Mouse (Mus musculus) forebrain, embryonic 11.5 days (tissue): Measurements from ENCODE around the gene Extl1. TPM values are rescaled to one million over a fixed set of nuclear protein-coding genes. Genes with fewer than 3 reads are reported as not detected.

Experiments
- ATAC-seq: fragments of 200-750 bp; cut with Nextera tagmentation; replicated peaks from 2 replicates; pipeline ENCODE4 v1.8.0; 2017; ENCODE audit warnings: moderate TSS enrichment; ENCODE audit not compliant: low FRiP score
- DNase-seq: peaks from one replicate; pipeline ENCODE4 v3.0.0-alpha.2; 2017; ENCODE audit warnings: low spot score
- H3K27ac ChIP-seq: fragments of 300-500 bp; sonication (generic); 2 replicates; pipeline ENCODE4 v1.5.1; 2014; ENCODE audit warnings: low read depth, low read length
- H3K27me3 ChIP-seq: fragments of 300-500 bp; sonication (generic); 2 replicates; pipeline ENCODE4 v1.6.1; 2014; ENCODE audit warnings: mild to moderate bottlenecking, low read length, mixed read lengths; ENCODE audit not compliant: control insufficient read depth, insufficient read depth
- H3K36me3 ChIP-seq: fragments of 300-500 bp; sonication (generic); 2 replicates; pipeline ENCODE4 v1.6.1; 2014; ENCODE audit warnings: mild to moderate bottlenecking, low read length, moderate library complexity, mixed read lengths; ENCODE audit not compliant: control insufficient read depth, insufficient read depth
- H3K4me1 ChIP-seq: fragments of 300-500 bp; sonication (generic); replicated peaks from 2 replicates; pipeline ENCODE4 v1.6.1; 2014; ENCODE audit warnings: low read length, mixed read lengths; ENCODE audit not compliant: control insufficient read depth, insufficient read depth
- H3K4me2 ChIP-seq: fragments of 300-500 bp; sonication (generic); 2 replicates; pipeline ENCODE4 v1.6.1; 2014; ENCODE audit warnings: low read depth, mild to moderate bottlenecking, low read length, moderate library complexity, mixed read lengths; ENCODE audit not compliant: severe bottlenecking
- H3K4me3 ChIP-seq: fragments of 300-500 bp; sonication (generic); 2 replicates; pipeline ENCODE4 v1.5.1; 2014; ENCODE audit warnings: low read depth, low read length
- H3K9ac ChIP-seq: fragments of 300-500 bp; sonication (generic); 2 replicates; pipeline ENCODE4 v1.6.1; 2014; ENCODE audit warnings: low read length
- H3K9me3 ChIP-seq: fragments of 300-500 bp; sonication (generic); 2 replicates; pipeline ENCODE4 v1.6.1; 2016; ENCODE audit warnings: low read length, mixed read lengths; ENCODE audit not compliant: control insufficient read depth
- WGBS: fragments of 180-500 bp; shearing (Covaris S2); extraction: QIAGEN DNeasy Blood & Tissue Kit; methylation state at CpG from one replicate; pipeline ENCODE4 v1.1.7; 2014; 5-methylcytosine and 5-hydroxymethylcytosine counted together
- polyA plus RNA-seq: library from polyadenylated mRNA; unstranded; fragments of >200 nt; fragmentation: Nextera tagmentation; extraction: Ambion mirVana; gene quantifications from 2 replicates; pipeline ENCODE4 v1.2.1, GENCODE M21; 2014

Gene Extl1
- polyA plus RNA-seq, 1 experiment from 2014 or later = 0.15 TPM

GRCm38 (mm10) chr4:134378089-134378615 is 5.5 kb downstream of the Extl1 start:
- Histone ChIP-seq H3K9ac (no peak overlapping the region), H3K27me3 (no peaks in the 10 kb centered on the region), H3K4me3 (no peak overlapping the region), H3K4me2 (no peak overlapping the region), H3K27ac (no peak overlapping the region), H3K9me3 (no peaks in the 10 kb centered on the region), H3K4me1 (no peaks in the 10 kb centered on the region), H3K36me3 (no peaks in the 10 kb centered on the region)
- no peak for DNase-seq
- ATAC-seq = no peak
- 38% methylated on average over 10 of the region's 10 CpGs for WGBS

GRCm38 (mm10) chr4:134374306-134374705 is 9.3 kb downstream of the Extl1 start:
- WGBS = 68% methylated on average over 1 of the region's 1 CpGs
- DNase-seq (no peak), ATAC-seq (no peak)
- no peaks in the 10 kb centered on the region for H3K36me3 ChIP-seq
- peaks cover 30% of the 10 kb centered on the region for H3K27me3 ChIP-seq
- peaks cover 7% of the 10 kb centered on the region; the same call in 1 of the 2 replicates for H3K4me1 ChIP-seq
- no peak overlapping the region for H3K4me2 ChIP-seq
- no peak overlapping the region for H3K9ac ChIP-seq
- no peaks in the 10 kb centered on the region for H3K9me3 ChIP-seq
- H3K4me3 ChIP-seq = no peak overlapping the region
- H3K27ac ChIP-seq = no peak overlapping the region

- no peak for DNase-seq
- Histone ChIP-seq H3K27me3 (peaks cover 30% of the 10 kb centered on the region), H3K4me1 (peaks cover 7% of the 10 kb centered on the region), H3K4me3 (no peak overlapping the region), H3K27ac (no peak overlapping the region), H3K9ac (no peak overlapping the region), H3K4me2 (no peak overlapping the region), H3K9me3 (no peaks in the 10 kb centered on the region), H3K36me3 (no peaks in the 10 kb centered on the region)
- 78% methylated on average over 8 of the region's 8 CpGs for whole genome bisulfite sequencing
- no peak for ATAC-seq
These were observed 10.4 kb downstream of the Extl1 start for GRCm38 (mm10) chr4:134373295-134373694.

GRCm38 (mm10) chr4:134372294-134372747 is 11.3 kb downstream of the Extl1 start:
- 0% methylated on average over 16 of the region's 16 CpGs for WGBS
- no peaks in the 10 kb centered on the region for H3K9me3 ChIP-seq
- H3K27me3 ChIP-seq = peaks cover 30% of the 10 kb centered on the region
- H3K36me3 ChIP-seq = no peaks in the 10 kb centered on the region
- H3K4me3 ChIP-seq = peak overlapping the region; percentile 34
- DNase-seq (peak; percentile 83), ATAC-seq (peak; percentile 67)
- peaks cover 7% of the 10 kb centered on the region for H3K4me1 ChIP-seq
- H3K27ac ChIP-seq = no peak overlapping the region
- peak overlapping the region; percentile 67 for H3K4me2 ChIP-seq
- H3K9ac ChIP-seq = 0 out of 2 replicates have a peak overlapping the region, but pooled peaks have one; percentile 4

GRCm38 (mm10) chr4:134371316-134371855 is 12.3 kb downstream of the Extl1 start:
- WGBS = 0% methylated on average over 17 of the region's 17 CpGs
- no peak overlapping the region for H3K9ac ChIP-seq
- H3K27me3 ChIP-seq = peaks cover 30% of the 10 kb centered on the region
- peak overlapping the region; percentile 67 for H3K4me2 ChIP-seq
- ATAC-seq (no peak), DNase-seq (no peak)
- no peaks in the 10 kb centered on the region for H3K36me3 ChIP-seq
- H3K4me3 ChIP-seq = peak overlapping the region; percentile 34; the same call in 1 of the 2 replicates
- H3K9me3 ChIP-seq = no peaks in the 10 kb centered on the region
- no peak overlapping the region for H3K27ac ChIP-seq
- H3K4me1 ChIP-seq = peaks cover 7% of the 10 kb centered on the region

GRCm38 (mm10) chr4:134370649-134371221 is 12.9 kb downstream of the Extl1 start:
- WGBS = 1% methylated on average over 18 of the region's 18 CpGs
- no peak for DNase-seq
- no peak overlapping the region for H3K27ac ChIP-seq
- peaks cover 7% of the 10 kb centered on the region for H3K4me1 ChIP-seq
- H3K36me3 ChIP-seq = no peaks in the 10 kb centered on the region
- no peak for ATAC-seq
- H3K4me2 ChIP-seq = peak overlapping the region; percentile 67
- H3K27me3 ChIP-seq = peaks cover 30% of the 10 kb centered on the region
- H3K4me3 ChIP-seq = peak overlapping the region; percentile 3; the same call in 1 of the 2 replicates
- no peak overlapping the region for H3K9ac ChIP-seq
- H3K9me3 ChIP-seq = no peaks in the 10 kb centered on the region

- Histone ChIP-seq H3K9me3 (no peaks in the 10 kb centered on the region), H3K9ac (no peak overlapping the region), H3K36me3 (no peaks in the 10 kb centered on the region), H3K4me1 (no peaks in the 10 kb centered on the region; the same call in 1 of the 2 replicates), H3K4me3 (no peak overlapping the region), H3K4me2 (no peak overlapping the region), H3K27me3 (peaks cover 10% of the 10 kb centered on the region), H3K27ac (no peak overlapping the region)
- WGBS = 49% methylated on average over 5 of the region's 5 CpGs
- DNase-seq (no peak), ATAC-seq (no peak)
These were observed 18.4 kb downstream of the Extl1 start for GRCm38 (mm10) chr4:134365280-134365679.

- ATAC-seq = no peak
- no peak overlapping the region for H3K4me3 ChIP-seq
- H3K4me1 ChIP-seq = no peaks in the 10 kb centered on the region
- WGBS = 25% methylated on average over 9 of the region's 9 CpGs
- H3K9me3 ChIP-seq = no peaks in the 10 kb centered on the region
- H3K36me3 ChIP-seq = no peaks in the 10 kb centered on the region
- H3K27me3 ChIP-seq = peaks cover 2% of the 10 kb centered on the region; the same call in 1 of the 2 replicates
- H3K9ac ChIP-seq = no peak overlapping the region
- H3K27ac ChIP-seq = no peak overlapping the region
- H3K4me2 ChIP-seq = no peak overlapping the region
- DNase-seq = no peak
These were observed 21.1 kb downstream of the Extl1 start for GRCm38 (mm10) chr4:134362586-134362985.
